Mouse (Mus musculus) macrophage (primary cell): ENCODE data around the gene Gltp. TPM values are rescaled to one million over a fixed set of nuclear protein-coding genes. Genes with fewer than 3 reads are reported as not detected.

Experiments
- H3K27ac ChIP-seq: fragments of 350-480 bp; formaldehyde crosslinking; 2 replicates; pipeline ENCODE4 v1.9.0; 2021
- H3K36me3 ChIP-seq: fragments of 350-480 bp; formaldehyde crosslinking; 2 replicates; pipeline ENCODE4 v1.9.0; 2021; ENCODE audit errors: inconsistent target
- H3K4me3 ChIP-seq: fragments of 350-480 bp; formaldehyde crosslinking; 2 replicates; pipeline ENCODE4 v1.9.0; 2021; ENCODE audit errors: inconsistent target
- H3K79me2 ChIP-seq: fragments of 350-480 bp; formaldehyde crosslinking; 2 replicates; pipeline ENCODE4 v1.9.0; 2021; ENCODE audit errors: inconsistent target
- WGBS: methylation state at CpG from one replicate; pipeline ENCODE4 v1.1.7; 2026; ENCODE audit warnings: inconsistent platforms; ENCODE audit not compliant: missing documents; 5-methylcytosine and 5-hydroxymethylcytosine counted together
- polyA plus RNA-seq: library from polyadenylated mRNA; stranded (reverse); fragments of 250-400 nt; gene quantifications from 3 replicates; pipeline ENCODE4 v1.2.4, GENCODE M21; 2018; ENCODE audit warnings: inconsistent platforms

Gene Gltp
- polyA plus RNA-seq, 1 experiment from 2014 or later: 530 TPM

DNA sequence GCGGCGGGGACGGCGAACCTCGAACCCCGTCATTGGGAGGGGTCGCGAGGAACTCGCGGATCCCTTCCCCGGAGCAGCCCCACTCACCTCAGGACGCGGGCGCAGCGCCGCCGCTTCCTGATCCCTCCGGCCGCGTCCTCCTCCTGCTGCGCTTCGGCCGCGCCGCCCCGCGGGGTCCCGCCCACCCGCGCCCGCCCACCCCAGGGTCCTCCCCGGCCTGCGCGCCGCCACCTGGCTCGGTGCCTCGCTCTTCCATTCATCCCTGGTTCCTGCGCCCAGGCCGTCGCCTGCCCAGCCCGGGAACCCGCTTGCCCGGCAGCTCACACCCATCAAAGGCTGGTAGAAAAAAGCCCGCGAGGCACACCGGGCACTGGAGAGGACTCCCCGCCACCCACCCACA, 32.5 kb downstream of the Gltp start, which contains the start of gene Trpv4:
TSS of gene Trpv4 (minus strand) at position 167 of the 400 bp plus-strand sequence.
- WGBS: 6% methylated on average over 44 of the region's 47 CpGs

DNA sequence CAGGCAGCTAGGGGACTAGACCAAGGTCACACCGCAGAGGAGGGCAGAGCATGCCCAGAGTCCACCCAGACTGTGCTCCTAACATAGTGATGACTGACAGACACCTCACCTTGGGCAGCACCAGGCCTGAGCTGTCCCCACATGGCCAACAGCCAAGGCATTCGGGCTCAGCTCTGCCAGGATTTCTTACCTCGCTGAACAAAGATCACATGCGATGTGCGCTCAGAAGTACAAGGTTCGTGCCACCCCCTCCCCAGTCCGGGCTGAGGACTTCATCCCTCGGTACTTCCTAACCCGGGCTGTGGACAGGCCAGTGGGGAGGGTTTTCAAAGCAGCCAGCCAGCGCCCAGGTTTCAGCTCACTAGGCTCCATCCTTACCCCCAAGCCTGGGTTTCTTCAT, 33.4 kb downstream of the Gltp start:
- no peak overlapping the region for H3K27ac ChIP-seq
- no peaks in the 10 kb centered on the region for H3K79me2 ChIP-seq
- WGBS: 82% methylated on average over 10 of the region's 10 CpGs
- peak overlapping the region; percentile 6; the same call in 1 of the 2 replicates for H3K4me3 ChIP-seq
- H3K36me3 ChIP-seq: no peaks in the 10 kb centered on the region

More for the DNA sequence above, 32.5 kb downstream of the Gltp start, which contains the start of gene Trpv4:
- Histone ChIP-seq H3K4me3 (peak within 1 kb of the TSS; percentile 6; the same call in 1 of the 2 replicates), H3K36me3 (no peaks in the 10 kb centered on the region), H3K27ac (no peak within 1 kb of the TSS), H3K79me2 (no peaks in the 10 kb centered on the region)

DNA sequence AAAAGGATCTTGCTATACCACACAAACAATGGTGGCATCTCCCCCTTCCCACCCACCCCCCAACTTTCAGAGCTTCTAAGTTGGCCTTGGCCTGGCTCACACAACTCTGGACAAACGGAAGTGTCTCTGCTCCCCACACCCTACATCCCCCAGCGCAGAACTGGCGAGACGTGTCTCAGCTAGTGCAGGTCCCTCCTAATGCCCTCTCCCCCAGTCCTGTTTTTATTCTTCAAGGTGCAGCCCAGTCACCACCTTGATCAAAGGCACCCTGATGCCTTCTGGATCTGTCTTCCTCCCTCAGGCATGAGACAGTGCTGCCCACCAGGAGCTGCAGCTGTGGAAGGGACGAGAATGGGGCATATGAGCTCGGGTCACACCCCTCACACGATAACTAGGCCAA, 34.5 kb downstream of the Gltp start:
- H3K4me3 ChIP-seq: no peak overlapping the region
- 90% methylated on average over 7 of the region's 7 CpGs for WGBS
- no peaks in the 10 kb centered on the region for H3K79me2 ChIP-seq
- no peaks in the 10 kb centered on the region for H3K36me3 ChIP-seq
- no peak overlapping the region for H3K27ac ChIP-seq

DNA sequence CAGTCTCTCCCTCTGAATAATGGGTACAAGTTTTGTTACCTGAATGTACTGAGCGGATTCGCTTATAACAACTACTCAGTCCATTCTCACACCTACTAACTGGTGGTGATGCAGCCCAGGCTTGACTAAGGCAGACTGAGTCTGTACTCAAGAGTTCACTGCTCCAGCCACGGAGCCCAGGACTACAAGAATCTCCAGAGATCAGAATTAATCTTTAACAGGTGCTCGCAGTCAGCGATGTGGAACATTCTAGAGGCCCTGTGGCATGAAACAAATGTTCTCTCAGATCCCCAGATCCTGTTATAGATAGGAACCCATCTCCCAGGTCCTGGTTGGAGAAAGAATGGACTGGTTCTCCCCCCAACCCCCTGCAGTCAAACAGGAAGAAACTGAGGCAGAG, 35.1 kb downstream of the Gltp start:
- H3K4me3 ChIP-seq: no peak overlapping the region
- WGBS: 93% methylated on average over 5 of the region's 5 CpGs
- no peak overlapping the region for H3K27ac ChIP-seq
- H3K79me2 ChIP-seq: no peaks in the 10 kb centered on the region
- H3K36me3 ChIP-seq: no peaks in the 10 kb centered on the region

DNA sequence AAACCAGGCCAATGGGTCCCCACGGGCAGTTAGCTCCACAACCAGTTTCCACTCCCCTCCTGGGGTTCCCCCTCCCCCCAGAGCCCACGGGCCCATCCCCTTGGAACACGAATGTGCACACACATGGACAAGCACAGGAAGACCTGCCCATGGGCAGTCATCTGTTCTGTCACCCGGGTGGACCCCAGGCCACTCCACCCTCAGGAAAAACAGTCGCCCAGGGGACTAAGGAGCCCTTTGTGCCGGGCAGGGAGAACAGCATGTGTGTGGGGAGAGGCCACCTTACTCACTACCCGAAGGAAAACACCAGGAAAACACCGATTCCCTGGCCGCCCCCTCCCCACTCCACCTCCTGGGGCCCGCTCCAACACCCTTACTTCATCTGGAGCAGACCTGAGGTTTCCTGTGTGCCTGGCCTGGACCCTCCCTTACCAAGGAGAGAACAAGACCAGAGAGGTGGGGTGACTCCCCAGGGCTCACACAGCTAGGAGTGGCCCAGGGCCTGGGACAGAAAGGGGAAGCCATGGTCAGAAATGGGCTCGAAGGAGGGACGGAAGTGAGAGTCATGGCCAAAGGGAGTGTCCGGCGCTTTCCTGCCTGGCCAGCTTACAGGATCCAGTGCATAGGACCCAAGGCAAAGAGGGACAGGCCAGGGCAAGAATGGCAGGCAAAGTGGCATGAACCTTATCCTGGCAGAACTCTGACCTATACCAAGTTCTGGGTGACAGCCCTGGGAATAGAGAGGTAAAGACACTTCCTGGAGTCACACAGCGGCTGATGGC, 36.9 kb downstream of the Gltp start:
- H3K36me3 ChIP-seq: no peaks in the 10 kb centered on the region
- 68% methylated on average over 9 of the region's 15 CpGs for WGBS
- peak overlapping the region; percentile 42 for H3K27ac ChIP-seq
- no peak overlapping the region for H3K4me3 ChIP-seq
- no peaks in the 10 kb centered on the region for H3K79me2 ChIP-seq

DNA sequence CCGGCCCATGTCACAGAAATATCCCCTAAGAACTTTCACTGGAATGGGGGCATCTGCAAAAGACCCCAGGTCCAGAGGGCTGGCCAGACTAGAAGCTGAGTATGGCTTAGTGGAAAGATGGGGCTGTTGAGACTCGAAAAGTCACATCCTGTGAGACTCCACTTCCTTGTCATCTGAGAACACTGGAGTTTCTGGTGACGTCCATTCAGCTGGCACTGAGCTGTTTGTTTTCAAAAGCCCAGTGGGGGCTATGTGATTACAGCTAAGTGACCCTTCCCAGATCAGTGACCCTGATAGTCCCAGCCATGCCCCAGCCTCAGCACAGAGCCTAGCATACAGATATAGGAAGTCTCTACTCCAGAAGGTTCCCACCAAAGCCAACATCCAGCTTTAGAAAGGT, 39.3 kb downstream of the Gltp start:
- WGBS: 53% methylated on average over 3 of the region's 3 CpGs

DNA sequence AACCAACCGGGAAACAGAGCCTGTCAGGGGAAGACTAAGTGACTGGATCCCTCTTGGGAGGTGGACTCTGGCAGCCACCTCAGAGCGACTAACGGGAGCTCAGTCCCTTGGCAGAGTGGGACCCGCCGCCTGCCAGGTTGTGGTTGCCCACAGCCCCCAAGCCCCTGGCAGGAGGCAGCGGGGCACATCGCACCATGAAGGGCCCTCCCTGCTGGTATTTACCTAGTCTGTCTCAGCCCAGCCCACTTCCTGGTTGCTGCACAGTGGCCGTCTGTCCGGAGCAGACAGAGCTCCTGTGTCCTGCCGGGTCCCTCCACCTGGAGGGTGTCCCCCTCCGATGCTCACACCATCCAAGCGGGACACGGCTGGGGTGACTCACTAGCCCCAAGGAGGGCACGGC, 39.8 kb downstream of the Gltp start:
- Histone ChIP-seq H3K36me3 (no peaks in the 10 kb centered on the region), H3K4me3 (no peak overlapping the region), H3K27ac (no peak overlapping the region), H3K79me2 (no peaks in the 10 kb centered on the region)
- 48% methylated on average over 13 of the region's 14 CpGs for WGBS

More for the DNA sequence above, 39.3 kb downstream of the Gltp start:
- Histone ChIP-seq H3K27ac (no peak overlapping the region), H3K79me2 (no peaks in the 10 kb centered on the region), H3K4me3 (no peak overlapping the region), H3K36me3 (no peaks in the 10 kb centered on the region)

DNA sequence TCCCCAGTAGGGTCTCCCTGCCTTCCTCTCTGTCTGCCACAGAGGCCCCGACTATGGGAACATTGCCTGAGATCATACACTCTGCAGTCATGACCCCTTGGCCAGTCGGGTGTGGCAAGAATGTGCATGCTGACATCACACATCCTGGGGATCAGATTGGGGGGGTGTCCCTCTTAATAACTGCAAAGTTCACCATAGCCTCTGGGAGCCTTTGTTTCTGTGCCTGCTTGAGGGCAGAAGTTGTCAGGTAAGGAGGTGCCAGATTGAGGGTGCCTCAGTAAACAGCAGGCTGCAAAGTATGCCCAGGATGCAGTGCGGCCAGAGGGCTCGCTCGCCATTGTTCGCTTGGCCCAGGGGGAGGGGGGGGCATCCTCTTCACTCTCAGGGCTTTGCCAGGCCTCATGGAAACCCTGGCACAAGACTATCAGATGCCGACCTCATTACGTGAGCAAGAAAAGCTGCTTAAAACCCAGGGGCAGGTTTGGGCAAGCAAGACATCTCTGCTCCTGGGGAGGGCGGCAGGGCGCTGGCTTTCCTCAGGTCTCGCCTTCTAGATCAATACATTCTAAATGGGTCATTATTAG, 42.0 kb downstream of the Gltp start:
- 93% methylated on average over 11 of the region's 11 CpGs for WGBS
- no peaks in the 10 kb centered on the region for H3K79me2 ChIP-seq
- no peaks in the 10 kb centered on the region for H3K36me3 ChIP-seq

DNA sequence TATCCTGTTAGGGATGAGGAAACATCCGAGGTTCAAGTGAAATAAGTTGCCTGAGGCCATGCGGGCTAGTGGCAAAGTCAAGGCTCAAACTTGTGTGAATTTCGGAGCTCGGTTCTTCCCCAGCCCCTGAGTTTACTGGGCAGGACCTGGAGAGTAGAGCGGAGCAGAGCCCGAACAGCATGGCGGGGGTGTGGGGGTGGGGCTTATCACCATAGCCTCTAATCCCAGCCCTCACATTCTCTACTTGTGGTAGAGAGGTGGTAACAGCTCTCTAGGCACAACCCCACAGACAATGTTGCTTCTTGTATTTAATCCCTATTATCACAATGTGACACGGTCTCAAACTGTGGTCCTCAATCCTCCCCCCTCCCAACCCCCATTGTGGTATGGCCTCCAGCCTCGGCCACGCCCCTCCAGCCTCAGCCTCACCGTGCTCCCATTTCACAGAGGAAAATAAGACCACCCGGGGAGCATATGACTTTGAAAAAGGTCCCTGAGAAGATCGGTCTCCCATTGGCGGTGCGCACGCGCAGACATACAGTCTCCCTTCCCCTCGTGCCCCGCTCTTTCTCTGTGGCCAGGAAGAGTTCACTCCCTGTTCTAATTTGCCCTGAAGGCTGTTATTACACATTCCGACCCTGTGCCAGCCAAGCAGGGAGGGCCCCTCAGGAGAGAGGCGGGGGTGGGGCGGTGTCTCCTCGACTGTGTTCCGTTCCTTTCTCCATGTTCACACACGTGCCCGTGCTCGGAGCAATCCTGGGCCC, 43.4 kb downstream of the Gltp start:
- H3K4me3 ChIP-seq: no peak overlapping the region

More for the DNA sequence above, 42.0 kb downstream of the Gltp start:
- no peak overlapping the region for H3K27ac ChIP-seq
- no peak overlapping the region for H3K4me3 ChIP-seq

DNA sequence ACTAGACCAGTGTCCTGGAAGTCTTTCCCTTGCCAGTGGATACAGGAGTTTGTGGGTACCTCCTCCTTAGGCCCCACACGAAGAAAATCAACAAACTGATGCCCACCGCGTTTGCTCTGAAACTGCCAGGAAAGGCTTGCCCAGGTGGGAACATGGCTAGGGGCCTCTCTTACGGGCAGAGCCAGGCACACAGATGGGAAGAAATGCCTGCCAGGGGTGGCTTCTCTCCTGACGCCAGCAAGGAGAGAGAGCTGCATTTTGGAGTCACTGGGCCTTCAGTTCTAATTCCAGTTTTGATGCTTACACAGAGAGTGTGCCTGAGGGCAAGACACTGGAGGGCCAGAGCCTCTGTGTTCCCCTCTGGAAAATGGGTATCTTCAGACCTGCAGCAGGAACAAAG, 44.9 kb downstream of the Gltp start:
- Histone ChIP-seq H3K27ac (no peak overlapping the region), H3K79me2 (no peaks in the 10 kb centered on the region), H3K4me3 (no peak overlapping the region), H3K36me3 (no peaks in the 10 kb centered on the region)
- 96% methylated on average over 5 of the region's 5 CpGs for WGBS

More for the DNA sequence above, 43.4 kb downstream of the Gltp start:
- no peaks in the 10 kb centered on the region for H3K79me2 ChIP-seq
- no peak overlapping the region for H3K27ac ChIP-seq
- no peaks in the 10 kb centered on the region for H3K36me3 ChIP-seq
- 25% methylated on average over 27 of the region's 27 CpGs for WGBS

DNA sequence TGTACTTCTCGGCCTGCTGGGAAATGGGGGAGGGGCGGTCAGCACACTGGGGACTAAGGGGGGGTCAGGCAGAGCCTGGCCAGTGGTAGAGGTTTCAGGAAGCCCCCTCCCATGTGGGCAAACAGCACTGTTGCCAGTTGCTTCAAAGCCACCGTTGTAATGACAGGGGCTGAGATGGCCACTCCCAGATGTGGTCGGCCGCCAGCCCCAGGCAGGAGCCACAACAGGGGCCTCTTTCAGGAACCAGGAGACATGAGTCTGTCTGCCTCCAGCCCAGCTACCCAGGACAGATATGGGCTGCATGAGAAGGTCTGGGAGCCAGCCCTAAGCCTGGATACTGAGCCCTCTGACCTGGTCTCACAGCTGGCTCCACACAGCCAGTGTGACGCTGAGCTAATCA, 45.9 kb downstream of the Gltp start:
- Histone ChIP-seq H3K27ac (no peak overlapping the region), H3K36me3 (no peaks in the 10 kb centered on the region), H3K4me3 (no peak overlapping the region), H3K79me2 (no peaks in the 10 kb centered on the region)
- WGBS: 40% methylated on average over 6 of the region's 6 CpGs

DNA sequence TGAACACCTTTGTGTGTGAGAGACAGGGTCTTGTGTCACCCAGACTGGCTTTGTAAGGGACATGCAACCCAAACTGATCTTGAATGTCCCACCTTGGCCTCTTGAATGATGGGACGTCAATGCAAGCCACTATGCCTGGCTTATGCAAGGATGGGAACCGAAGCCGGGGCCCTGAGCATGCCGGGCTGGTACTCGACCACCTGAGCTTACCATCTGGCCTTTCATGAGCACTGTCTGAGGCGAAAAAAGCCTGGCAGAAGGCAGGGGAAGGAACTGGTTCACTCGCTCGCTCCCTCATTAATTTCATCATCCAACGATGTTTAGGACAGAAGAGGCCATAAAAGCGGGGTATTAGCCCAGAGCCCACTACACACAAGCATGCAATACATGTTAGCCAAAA, 50.0 kb downstream of the Gltp start:
- Histone ChIP-seq H3K27ac (no peak overlapping the region), H3K79me2 (no peaks in the 10 kb centered on the region), H3K36me3 (no peaks in the 10 kb centered on the region), H3K4me3 (no peak overlapping the region)
- 90% methylated on average over 10 of the region's 10 CpGs for WGBS

DNA sequence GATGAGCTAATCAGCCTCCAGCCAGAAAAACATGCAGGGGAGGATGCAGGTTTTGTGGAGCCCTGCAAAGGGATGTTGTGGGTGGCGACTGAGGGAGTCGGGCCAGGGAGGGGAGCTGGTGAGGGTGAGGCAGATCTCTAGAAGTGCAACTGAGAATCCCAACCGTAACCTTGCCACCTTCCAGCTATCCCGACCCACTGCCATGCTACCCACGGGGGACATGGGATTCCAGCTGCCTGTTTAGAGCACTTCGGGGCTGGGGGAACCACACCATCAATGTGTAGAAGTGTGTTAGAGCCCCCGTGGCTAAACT, 51.2 kb downstream of the Gltp start:
- Histone ChIP-seq H3K36me3 (no peaks in the 10 kb centered on the region), H3K79me2 (no peaks in the 10 kb centered on the region), H3K27ac (no peak overlapping the region), H3K4me3 (no peak overlapping the region)
- 43% methylated on average over 5 of the region's 7 CpGs for WGBS

DNA sequence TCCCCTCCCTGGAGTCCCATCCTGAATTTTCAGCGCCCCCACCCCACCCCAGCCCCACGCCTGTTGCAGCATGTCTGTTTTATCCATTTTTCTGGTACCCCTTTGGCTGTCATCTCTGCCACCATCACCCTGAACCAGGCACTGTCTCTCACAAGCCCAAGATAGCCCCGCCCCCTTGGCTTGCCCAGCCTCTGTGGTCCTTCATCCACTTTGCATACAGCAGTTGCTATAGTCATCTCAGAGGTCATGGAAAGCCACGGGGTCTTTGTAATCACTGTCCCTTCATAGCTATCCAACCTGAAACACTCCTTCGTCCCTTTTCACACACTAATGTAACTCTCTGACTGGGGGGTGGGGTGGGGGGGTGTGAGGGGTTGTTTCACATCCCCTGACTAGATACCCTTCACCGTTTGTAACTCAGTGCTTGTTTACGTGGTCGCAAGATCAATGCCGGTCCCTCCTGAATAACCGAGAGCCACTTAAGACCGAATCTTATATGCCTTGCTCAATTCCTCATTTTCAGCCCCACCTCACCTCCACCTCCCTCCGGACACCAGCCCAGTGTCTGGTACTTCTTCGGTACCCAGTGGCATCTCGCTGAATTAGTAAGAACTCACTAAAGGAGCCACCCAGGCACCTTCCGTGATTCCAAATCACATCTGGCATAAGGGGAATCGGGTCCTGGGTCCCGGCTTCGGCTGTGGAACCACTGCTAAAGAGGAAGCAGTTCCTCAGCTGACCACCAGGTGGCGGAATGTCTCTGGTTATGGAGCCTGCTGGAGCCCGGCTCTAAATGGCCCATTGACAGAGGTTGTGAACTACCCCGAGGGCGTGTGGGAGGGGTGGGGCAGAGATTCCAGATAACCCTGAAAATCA, 51.8 kb downstream of the Gltp start:
- Histone ChIP-seq H3K79me2 (no peaks in the 10 kb centered on the region), H3K36me3 (no peaks in the 10 kb centered on the region), H3K27ac (no peak overlapping the region), H3K4me3 (no peak overlapping the region)
- WGBS: 10% methylated on average over 22 of the region's 22 CpGs
